Mouse (Mus musculus): Measurements from ENCODE around the gene Pctp. TPM values are rescaled to one million over a fixed set of nuclear protein-coding genes. Genes with fewer than 3 reads are reported as not detected.
A peak's percentile ranks its signal among the peaks of the same experiment; 100 is the strongest.

Gene Pctp
- total and polyA plus RNA-seq, 2 experiments from 2014 or later = 0.52 to 0.99 TPM

- Histone ChIP-seq H3K4me3 (ENCODE audit: low read depth, low read length) (no peak overlapping the region), H3K36me3 (ENCODE audit: insufficient read depth) (no peaks in the 10 kb centered on the region), H3K4me1 (ENCODE audit: insufficient read depth) (no peaks in the 10 kb centered on the region), H3K4me2 (ENCODE audit: low read depth) (no peak overlapping the region), H3K27me3 (ENCODE audit: insufficient read depth, low read length) (no peaks in the 10 kb centered on the region), H3K27ac (ENCODE audit: low read depth, low read length) (no peak overlapping the region), H3K9ac (no peak overlapping the region), H3K9me3 (ENCODE audit: low read length) (no peaks in the 10 kb centered on the region)
- ATAC-seq (no peak), DNase-seq (no peak)
- TF ChIP-seq CTCF (IDR thresholded peaks at IDR 0.05; ENCODE audit: low read depth) = no peak
- WGBS = 85% methylated on average over 8 of the region's 8 CpGs
Observed at GRCm38 (mm10) chr11:89986516-89986915, 16.2 kb downstream of the Pctp start.

DNA sequence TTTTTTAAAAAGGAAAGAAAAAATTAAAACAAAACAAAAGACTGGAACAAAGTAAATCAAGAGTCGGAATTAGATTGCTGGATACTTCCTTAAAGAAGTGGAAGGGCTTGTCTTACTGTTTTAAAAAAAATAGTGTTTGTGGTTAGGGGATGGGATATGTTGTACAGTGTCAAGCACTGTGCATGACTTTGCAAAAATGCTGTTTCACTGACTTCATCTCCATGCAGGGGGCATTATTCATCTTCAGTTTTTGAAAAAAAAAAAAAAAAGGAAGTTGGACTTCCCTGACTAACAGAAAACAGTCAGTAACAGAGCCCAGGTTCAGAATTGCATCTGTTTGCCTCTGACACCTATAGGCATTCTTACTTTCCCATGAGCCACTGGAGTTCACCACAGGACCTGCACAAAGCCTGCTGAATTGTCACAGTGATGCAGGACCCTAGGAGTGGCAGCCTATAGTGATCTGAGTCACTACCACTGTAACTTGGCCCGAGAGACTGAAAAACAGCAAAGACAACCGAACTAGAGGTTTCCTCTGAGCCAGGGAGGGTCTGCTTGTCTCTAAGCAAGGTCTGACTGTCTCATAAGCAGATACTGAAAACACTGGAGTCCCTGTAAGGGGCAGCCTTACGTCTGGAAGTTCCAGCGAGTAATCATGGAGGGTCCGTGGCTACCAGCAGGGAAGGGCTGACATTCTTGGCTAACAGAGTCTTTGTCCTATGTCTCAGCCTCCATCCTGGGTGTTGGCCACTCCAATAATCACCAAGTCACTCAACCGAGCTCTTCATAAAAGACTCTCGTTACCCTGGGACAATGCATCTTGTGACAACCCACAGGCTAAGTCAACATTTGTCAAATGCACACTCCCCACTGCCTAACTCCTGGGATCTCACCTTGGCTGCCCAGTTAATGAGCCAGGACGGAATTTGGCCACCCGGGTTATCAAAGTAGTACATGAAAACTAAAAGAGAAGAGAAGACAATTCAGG lies 17.2 kb downstream of the Pctp start:
- Histone ChIP-seq H3K36me3 (ENCODE audit: insufficient read depth) (no peaks in the 10 kb centered on the region), H3K4me2 (ENCODE audit: low read depth) (no peak overlapping the region), H3K4me1 (ENCODE audit: insufficient read depth) (no peaks in the 10 kb centered on the region), H3K27me3 (ENCODE audit: insufficient read depth, low read length) (no peaks in the 10 kb centered on the region), H3K9me3 (ENCODE audit: low read length) (no peaks in the 10 kb centered on the region), H3K9ac (no peak overlapping the region), H3K27ac (ENCODE audit: low read depth, low read length) (no peak overlapping the region), H3K4me3 (ENCODE audit: low read depth, low read length) (no peak overlapping the region)
- DNase-seq (no peak), ATAC-seq (no peak)
- TF ChIP-seq CTCF (IDR thresholded peaks at IDR 0.05; ENCODE audit: low read depth) = no peak
- 35% methylated on average over 10 of the region's 10 CpGs for WGBS

DNA sequence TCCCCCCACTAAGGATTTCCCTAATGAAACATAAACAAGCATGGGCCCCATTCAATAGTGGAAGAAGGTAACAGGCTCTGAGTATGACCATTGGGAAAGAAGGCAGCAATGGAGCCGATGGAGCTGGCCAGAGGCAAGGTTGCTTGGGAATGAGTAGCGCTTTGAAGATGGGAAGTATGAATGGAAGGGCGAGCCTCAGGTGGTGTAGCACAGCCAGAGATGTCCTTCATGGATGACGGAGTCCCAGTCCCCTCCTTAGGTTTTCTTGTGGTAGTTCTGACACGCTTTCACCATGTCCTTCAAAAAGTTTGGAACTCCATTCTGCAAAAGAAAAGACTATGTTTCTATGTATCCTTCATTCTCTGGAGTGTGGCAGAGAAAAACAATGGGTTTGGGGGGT lies 18.3 kb downstream of the Pctp start:
- WGBS = 93% methylated on average over 5 of the region's 5 CpGs
- no peak overlapping the region for H3K4me3 ChIP-seq (ENCODE audit: low read depth, low read length)
- no peak overlapping the region for H3K27ac ChIP-seq (ENCODE audit: low read depth, low read length)
- H3K4me1 ChIP-seq (ENCODE audit: insufficient read depth) = no peaks in the 10 kb centered on the region
- no peaks in the 10 kb centered on the region for H3K9me3 ChIP-seq (ENCODE audit: low read length)
- no peak overlapping the region for H3K4me2 ChIP-seq (ENCODE audit: low read depth)
- H3K36me3 ChIP-seq (ENCODE audit: insufficient read depth) = no peaks in the 10 kb centered on the region
- H3K27me3 ChIP-seq (ENCODE audit: insufficient read depth, low read length) = no peaks in the 10 kb centered on the region
- H3K9ac ChIP-seq = no peak overlapping the region
- ATAC-seq = no peak
- no peak for TF ChIP-seq CTCF (IDR thresholded peaks at IDR 0.05; ENCODE audit: low read depth)
- no peak for DNase-seq

- 72% methylated on average over 2 of the region's 2 CpGs for WGBS
- no peaks in the 10 kb centered on the region for H3K27me3 ChIP-seq (ENCODE audit: insufficient read depth, low read length)
- TF ChIP-seq CTCF (IDR thresholded peaks at IDR 0.05; ENCODE audit: low read depth) = 0 out of 2 replicates have a peak, but pooled peaks have one; percentile 12
Observed at GRCm38 (mm10) chr11:89982918-89983317, 19.8 kb downstream of the Pctp start.

DNA sequence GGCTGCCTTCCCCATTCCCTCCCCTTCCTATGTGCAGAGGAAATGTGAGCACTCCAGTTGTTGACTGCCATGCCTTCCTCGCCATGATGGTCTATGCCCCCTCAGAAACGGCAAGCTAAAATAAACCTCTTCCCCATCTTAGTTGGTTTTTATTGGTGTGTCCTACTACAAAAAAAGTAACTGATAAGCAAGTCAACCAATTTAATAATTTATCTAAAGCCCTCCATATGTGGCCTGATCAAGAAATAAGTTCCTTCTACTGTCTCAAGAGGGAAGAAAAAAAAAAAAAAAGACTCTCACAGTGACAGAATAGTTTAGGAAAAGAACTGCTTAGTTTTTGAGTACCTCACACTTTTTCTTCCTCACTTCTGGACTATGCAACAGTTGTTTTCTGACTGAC lies 22.6 kb downstream of the Pctp start:
- TF ChIP-seq CTCF (IDR thresholded peaks at IDR 0.05; ENCODE audit: low read depth) = no peak
- DNase-seq (no peak), ATAC-seq (no peak)
- H3K36me3 ChIP-seq (ENCODE audit: insufficient read depth) = no peaks in the 10 kb centered on the region
- H3K27ac ChIP-seq (ENCODE audit: low read depth, low read length) = no peak overlapping the region
- no peaks in the 10 kb centered on the region for H3K4me1 ChIP-seq (ENCODE audit: insufficient read depth)
- no peaks in the 10 kb centered on the region for H3K9me3 ChIP-seq (ENCODE audit: low read length)
- WGBS = 96% methylated on average over 2 of the region's 2 CpGs
- H3K9ac ChIP-seq = no peak overlapping the region
- H3K4me2 ChIP-seq (ENCODE audit: low read depth) = no peak overlapping the region
- no peak overlapping the region for H3K4me3 ChIP-seq (ENCODE audit: low read depth, low read length)
- H3K27me3 ChIP-seq (ENCODE audit: insufficient read depth, low read length) = no peaks in the 10 kb centered on the region

More at GRCm38 (mm10) chr11:89982918-89983317, 19.8 kb downstream of the Pctp start:
- no peak overlapping the region for H3K27ac ChIP-seq (ENCODE audit: low read depth, low read length)
- no peak overlapping the region for H3K9ac ChIP-seq
- H3K4me3 ChIP-seq (ENCODE audit: low read depth, low read length) = no peak overlapping the region
- no peaks in the 10 kb centered on the region for H3K9me3 ChIP-seq (ENCODE audit: low read length)
- H3K36me3 ChIP-seq (ENCODE audit: insufficient read depth) = no peaks in the 10 kb centered on the region
- no peaks in the 10 kb centered on the region for H3K4me1 ChIP-seq (ENCODE audit: insufficient read depth)
- ATAC-seq = no peak
- no peak for DNase-seq
- H3K4me2 ChIP-seq (ENCODE audit: low read depth) = no peak overlapping the region

DNA sequence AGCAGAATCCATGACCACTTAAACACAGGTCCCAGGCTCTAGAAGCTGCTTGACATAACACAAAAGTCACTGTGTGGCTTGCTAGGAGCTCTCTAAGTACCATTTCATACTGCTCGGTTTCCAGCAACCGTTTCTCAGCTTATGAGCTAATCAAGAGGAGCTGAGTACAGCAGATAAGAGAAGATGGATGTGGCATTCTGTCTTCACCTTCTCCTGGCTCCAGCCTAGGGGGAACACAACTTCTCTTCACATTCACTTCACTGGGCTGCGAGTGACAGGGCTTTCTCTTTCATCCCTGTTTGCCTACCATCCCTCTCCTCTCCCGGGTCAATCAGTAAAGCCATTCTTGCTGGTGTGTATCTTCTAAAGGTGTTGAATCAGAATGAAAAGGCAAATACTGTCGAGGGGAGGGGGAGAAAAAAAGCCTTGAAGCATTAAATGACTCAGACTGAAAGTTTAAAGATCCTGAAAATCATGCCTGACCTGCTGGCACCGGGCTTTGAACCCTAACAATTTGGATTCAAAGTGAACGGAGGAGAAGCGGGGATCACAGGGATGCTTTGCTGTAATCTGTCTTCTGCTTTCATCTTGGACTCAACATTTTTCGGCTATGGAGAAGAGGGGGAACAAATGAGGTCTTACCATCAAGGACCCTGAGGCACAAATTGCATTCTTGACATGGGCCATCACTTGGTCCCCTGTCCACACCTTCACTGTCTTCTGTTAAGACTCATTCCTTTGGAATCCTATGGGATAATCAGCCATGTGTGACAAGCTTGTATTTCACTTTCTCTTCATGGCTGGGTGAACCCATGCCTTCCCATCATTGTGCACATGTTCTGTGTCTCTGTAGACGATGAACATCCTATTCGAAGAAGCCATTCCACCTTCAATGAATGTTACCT lies 23.5 kb downstream of the Pctp start:
- Histone ChIP-seq H3K9ac (no peak overlapping the region), H3K27ac (ENCODE audit: low read depth, low read length) (no peak overlapping the region), H3K9me3 (ENCODE audit: low read length) (no peaks in the 10 kb centered on the region), H3K4me3 (ENCODE audit: low read depth, low read length) (no peak overlapping the region), H3K36me3 (ENCODE audit: insufficient read depth) (no peaks in the 10 kb centered on the region), H3K4me1 (ENCODE audit: insufficient read depth) (no peaks in the 10 kb centered on the region), H3K4me2 (ENCODE audit: low read depth) (no peak overlapping the region), H3K27me3 (ENCODE audit: insufficient read depth, low read length) (no peaks in the 10 kb centered on the region)
- DNase-seq (no peak), ATAC-seq (no peak)
- 72% methylated on average over 11 of the region's 11 CpGs for WGBS
- TF ChIP-seq CTCF (IDR thresholded peaks at IDR 0.05; ENCODE audit: low read depth) = no peak
